Mouse (Mus musculus): ENCODE results near the gene Adh6a. TPM values are rescaled to one million over a fixed set of nuclear protein-coding genes. Genes with fewer than 3 reads are reported as not detected.

The Adh6a gene
- total and polyA plus RNA-seq, 2 experiments from 2014 or later, result not detected

DNA sequence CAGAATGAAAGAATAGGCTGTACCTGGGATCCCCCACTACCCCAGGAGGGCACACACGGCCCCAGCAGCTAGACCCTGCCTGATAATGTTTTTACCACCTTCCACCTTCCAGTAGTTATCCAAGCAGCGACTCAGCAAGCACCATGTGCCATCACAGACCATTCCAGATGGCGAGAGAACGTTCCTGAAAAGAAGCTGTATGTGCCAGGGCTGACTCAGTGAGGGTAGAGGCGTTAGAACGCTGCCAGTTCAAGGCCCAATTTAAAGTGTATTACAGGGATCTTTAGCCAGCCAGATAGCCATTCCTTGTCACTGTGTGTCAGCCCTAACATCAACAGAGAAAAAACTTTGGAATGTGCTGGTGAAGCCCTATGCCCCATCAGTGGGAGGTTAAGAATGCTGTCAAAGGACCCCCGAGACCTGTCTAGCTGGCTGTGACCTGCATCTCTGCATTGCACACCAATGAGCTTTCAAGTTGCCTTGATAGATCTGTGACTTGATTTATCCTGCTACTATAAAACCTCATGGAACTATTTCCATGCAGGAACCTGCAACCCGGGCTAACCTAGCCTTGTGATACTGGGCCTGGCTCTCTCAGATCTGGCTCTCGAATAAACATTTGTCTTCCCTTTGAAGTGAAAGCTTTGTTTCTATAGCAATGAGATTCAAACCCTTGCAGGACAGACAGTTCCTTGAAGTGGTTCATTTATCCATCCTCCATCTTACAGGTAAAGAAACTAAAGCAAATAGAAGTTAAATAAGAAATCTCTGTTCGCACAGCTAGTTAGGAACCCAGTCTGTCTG, 7.4 kb upstream of the Adh6a start:
- no peak for ATAC-seq (ENCODE audit: insufficient read depth, low read depth)
- Histone ChIP-seq H3K27me3 (ENCODE audit: control insufficient read depth, insufficient read depth, low read length) (no peaks in the 10 kb centered on the region), H3K9me3 (replicated peaks; ENCODE audit: control insufficient read depth, low read length) (no peaks in the 10 kb centered on the region), H3K36me3 (replicated peaks; ENCODE audit: control insufficient read depth, insufficient read depth, low read length) (no peaks in the 10 kb centered on the region), H3K9ac (replicated peaks; ENCODE audit: low read depth, low read length) (no peak overlapping the region), H3K4me1 (ENCODE audit: control insufficient read depth, insufficient read depth) (peaks cover 9% of the 10 kb centered on the region; the same call in 1 of the 2 replicates), H3K4me2 (ENCODE audit: low read depth, low read length) (no peak overlapping the region), H3K27ac (ENCODE audit: low read depth) (no peak overlapping the region), H3K4me3 (ENCODE audit: low read depth, low read length) (no peak overlapping the region)
- TF ChIP-seq EP300 (IDR thresholded peaks at IDR 0.05; ENCODE audit: low read depth) (no peak), CTCF (IDR thresholded peaks at IDR 0.05; ENCODE audit: low read depth) (no peak)
- 74% methylated on average over 10 of the region's 10 CpGs for WGBS
- DNase-seq (ENCODE audit: low spot score), result no peak

DNA sequence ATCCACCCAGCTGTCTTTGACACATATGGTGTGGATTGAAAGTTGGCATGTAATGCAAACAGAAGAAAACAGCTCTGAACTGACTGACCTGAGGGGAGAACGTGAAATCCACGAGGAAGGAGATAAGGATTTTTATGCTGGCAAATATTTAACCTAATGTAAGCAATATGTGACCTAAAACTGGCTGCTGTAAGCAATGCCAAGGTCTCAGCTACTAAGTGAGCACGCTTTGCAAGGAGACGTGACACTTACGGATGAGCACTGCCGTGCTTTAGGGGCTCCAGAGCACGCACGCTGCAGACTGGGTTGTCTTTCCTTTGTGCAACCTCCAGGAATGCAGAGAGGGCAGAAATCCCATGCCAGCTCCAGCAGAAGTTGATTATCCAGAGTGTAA, 6.8 kb upstream of the Adh6a start:
- no peaks in the 10 kb centered on the region for H3K9me3 ChIP-seq (replicated peaks; ENCODE audit: control insufficient read depth, low read length)
- no peak for TF ChIP-seq CTCF (IDR thresholded peaks at IDR 0.05; ENCODE audit: low read depth)
- no peak for TF ChIP-seq EP300 (IDR thresholded peaks at IDR 0.05; ENCODE audit: low read depth)
- no peak overlapping the region for H3K4me3 ChIP-seq (ENCODE audit: low read depth, low read length)
- no peak overlapping the region for H3K27ac ChIP-seq (ENCODE audit: low read depth)
- no peak overlapping the region for H3K9ac ChIP-seq (replicated peaks; ENCODE audit: low read depth, low read length)
- no peaks in the 10 kb centered on the region for H3K27me3 ChIP-seq (ENCODE audit: control insufficient read depth, insufficient read depth, low read length)
- peaks cover 9% of the 10 kb centered on the region; the same call in 1 of the 2 replicates for H3K4me1 ChIP-seq (ENCODE audit: control insufficient read depth, insufficient read depth)
- H3K4me2 ChIP-seq (ENCODE audit: low read depth, low read length), result 0 out of 2 replicates have a peak overlapping the region, but pooled peaks have one; percentile 3
- no peak for DNase-seq (ENCODE audit: low spot score)
- 35% methylated on average over 8 of the region's 8 CpGs for WGBS
- no peak for ATAC-seq (ENCODE audit: insufficient read depth, low read depth)
- no peaks in the 10 kb centered on the region for H3K36me3 ChIP-seq (replicated peaks; ENCODE audit: control insufficient read depth, insufficient read depth, low read length)

DNA sequence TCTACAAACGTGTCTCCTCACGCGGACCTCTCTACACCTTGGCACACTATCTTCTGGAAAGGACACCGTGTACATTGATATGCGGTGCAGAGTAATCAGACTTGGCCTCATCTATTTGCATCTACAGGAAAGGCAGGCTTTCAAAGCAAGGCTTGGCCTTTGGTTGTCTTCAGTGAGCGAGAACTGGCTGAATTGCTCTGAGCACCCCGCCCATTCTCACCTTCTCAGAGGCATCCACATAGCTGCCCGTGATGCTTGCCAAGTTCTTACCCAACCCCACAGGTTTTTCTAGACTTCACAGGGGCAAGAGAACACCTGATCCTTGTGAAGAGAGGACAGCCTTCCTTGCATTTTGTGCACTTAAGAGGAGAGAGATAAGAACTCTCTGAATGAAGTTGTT, 3.2 kb upstream of the Adh6a start:
- Histone ChIP-seq H3K27me3 (ENCODE audit: control insufficient read depth, insufficient read depth, low read length) (no peaks in the 10 kb centered on the region), H3K27ac (ENCODE audit: low read depth) (no peak overlapping the region), H3K36me3 (replicated peaks; ENCODE audit: control insufficient read depth, insufficient read depth, low read length) (no peaks in the 10 kb centered on the region), H3K9ac (replicated peaks; ENCODE audit: low read depth, low read length) (no peak overlapping the region), H3K4me1 (ENCODE audit: control insufficient read depth, insufficient read depth) (no peaks in the 10 kb centered on the region), H3K4me3 (ENCODE audit: low read depth, low read length) (no peak overlapping the region), H3K9me3 (replicated peaks; ENCODE audit: control insufficient read depth, low read length) (no peaks in the 10 kb centered on the region), H3K4me2 (ENCODE audit: low read depth, low read length) (no peak overlapping the region)
- ATAC-seq (ENCODE audit: insufficient read depth, low read depth) (no peak), DNase-seq (ENCODE audit: low spot score) (no peak)
- TF ChIP-seq EP300 (IDR thresholded peaks at IDR 0.05; ENCODE audit: low read depth) (no peak), CTCF (IDR thresholded peaks at IDR 0.05; ENCODE audit: low read depth) (no peak)
- 88% methylated on average over 8 of the region's 8 CpGs for WGBS

DNA sequence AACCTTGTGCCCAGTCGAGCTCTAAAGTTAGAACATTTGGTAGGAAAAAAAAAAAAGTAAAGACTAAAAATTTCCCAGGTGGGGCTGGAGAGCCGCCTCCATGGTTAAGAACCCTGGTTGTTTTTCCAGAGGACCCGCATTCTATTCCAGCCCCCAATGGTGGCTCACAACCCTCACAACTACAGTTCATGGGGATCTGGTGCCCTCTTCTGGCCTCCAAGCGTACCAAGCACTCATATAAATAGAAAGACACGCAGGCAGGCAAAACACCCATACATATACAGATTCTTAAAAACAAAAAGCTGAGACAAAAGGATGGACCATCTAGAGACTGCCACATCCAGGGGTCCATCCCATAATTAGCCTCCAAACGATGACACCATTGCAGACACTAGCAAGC, 2.1 kb upstream of the Adh6a start:
- H3K9ac ChIP-seq (replicated peaks; ENCODE audit: low read depth, low read length), result no peak overlapping the region

DNA sequence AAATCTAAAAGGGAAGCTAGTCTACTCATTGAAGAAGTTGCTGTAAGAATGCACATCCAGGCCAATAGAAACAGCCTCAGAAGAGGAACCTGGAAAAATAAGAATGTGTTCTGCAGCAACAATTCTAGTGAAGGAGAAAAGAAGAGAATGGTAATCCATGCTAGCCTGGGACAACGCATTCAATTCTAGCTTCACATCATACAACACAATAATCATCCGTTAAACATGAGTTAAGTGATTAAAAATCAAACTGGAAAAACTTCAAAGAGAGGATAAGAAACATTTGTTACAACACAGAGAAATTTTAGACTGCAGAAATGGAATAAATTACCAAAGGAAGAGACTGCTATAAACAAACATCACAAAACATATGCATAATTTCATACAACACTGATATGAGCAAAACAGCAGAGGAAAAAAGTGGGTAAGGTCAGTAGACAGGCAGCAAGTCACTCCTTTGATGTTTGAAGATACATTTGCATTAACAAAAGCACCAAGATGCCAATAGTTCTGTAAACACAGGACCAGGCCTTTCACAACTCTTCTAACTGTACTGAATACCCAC, 3.9 kb downstream of the Adh6a start:
- no peaks in the 10 kb centered on the region for H3K27me3 ChIP-seq (ENCODE audit: control insufficient read depth, insufficient read depth, low read length)
- H3K27ac ChIP-seq (ENCODE audit: low read depth), result no peak overlapping the region
- H3K4me2 ChIP-seq (ENCODE audit: low read depth, low read length), result no peak overlapping the region
- no peak for DNase-seq (ENCODE audit: low spot score)
- H3K4me1 ChIP-seq (ENCODE audit: control insufficient read depth, insufficient read depth), result no peaks in the 10 kb centered on the region
- no peaks in the 10 kb centered on the region for H3K36me3 ChIP-seq (replicated peaks; ENCODE audit: control insufficient read depth, insufficient read depth, low read length)
- ATAC-seq (ENCODE audit: insufficient read depth, low read depth), result no peak
- H3K9ac ChIP-seq (replicated peaks; ENCODE audit: low read depth, low read length), result no peak overlapping the region
- no peak overlapping the region for H3K4me3 ChIP-seq (ENCODE audit: low read depth, low read length)
- TF ChIP-seq CTCF (IDR thresholded peaks at IDR 0.05; ENCODE audit: low read depth), result no peak
- no peak for TF ChIP-seq EP300 (IDR thresholded peaks at IDR 0.05; ENCODE audit: low read depth)
- 71% methylated on average over 2 of the region's 2 CpGs for WGBS
- no peaks in the 10 kb centered on the region for H3K9me3 ChIP-seq (replicated peaks; ENCODE audit: control insufficient read depth, low read length)

More for the DNA sequence above, 2.1 kb upstream of the Adh6a start:
- Histone ChIP-seq H3K36me3 (replicated peaks; ENCODE audit: control insufficient read depth, insufficient read depth, low read length) (no peaks in the 10 kb centered on the region), H3K4me3 (ENCODE audit: low read depth, low read length) (no peak overlapping the region), H3K4me2 (ENCODE audit: low read depth, low read length) (no peak overlapping the region), H3K9me3 (replicated peaks; ENCODE audit: control insufficient read depth, low read length) (no peaks in the 10 kb centered on the region), H3K27me3 (ENCODE audit: control insufficient read depth, insufficient read depth, low read length) (no peaks in the 10 kb centered on the region), H3K27ac (ENCODE audit: low read depth) (no peak overlapping the region), H3K4me1 (ENCODE audit: control insufficient read depth, insufficient read depth) (no peaks in the 10 kb centered on the region)
- WGBS, result 77% methylated on average over 6 of the region's 6 CpGs
- 0 out of 2 replicates have a peak, but pooled peaks have one; percentile 9 for TF ChIP-seq CTCF (IDR thresholded peaks at IDR 0.05; ENCODE audit: low read depth)
- TF ChIP-seq EP300 (IDR thresholded peaks at IDR 0.05; ENCODE audit: low read depth), result no peak
- DNase-seq (ENCODE audit: low spot score) (no peak), ATAC-seq (ENCODE audit: insufficient read depth, low read depth) (no peak)
